Mouse (Mus musculus) limb, embryonic 14.5 days (tissue): Measurements from ENCODE around the gene Gm4969. TPM values are rescaled to one million over a fixed set of nuclear protein-coding genes. Genes with fewer than 3 reads are reported as not detected.

ENCODE experiments used
- ATAC-seq: fragments of 200-750 bp; cut with Nextera tagmentation; 2 replicates; pipeline ENCODE4 v1.8.0; 2017; ENCODE audit warnings: low read depth, moderate number of reproducible peaks, moderate TSS enrichment; ENCODE audit not compliant: low FRiP score
- DNase-seq: peaks from one replicate; pipeline ENCODE4 v3.0.0-alpha.2; 2015; ENCODE audit warnings: low spot score
- H3K27ac ChIP-seq: fragments of 300-500 bp; sonication (generic); replicated peaks from 2 replicates; pipeline ENCODE4 v1.5.1; 2014; ENCODE audit warnings: low read depth, mild to moderate bottlenecking, low read length, moderate library complexity, mixed read lengths
- H3K27me3 ChIP-seq: fragments of 300-500 bp; sonication (generic); 2 replicates; pipeline ENCODE4 v1.6.1; 2014; ENCODE audit warnings: low read length, mixed read lengths; ENCODE audit not compliant: control insufficient read depth, insufficient read depth
- H3K36me3 ChIP-seq: fragments of 300-500 bp; sonication (generic); 2 replicates; pipeline ENCODE4 v1.6.1; 2014; ENCODE audit warnings: mild to moderate bottlenecking, low read length, moderate library complexity, mixed read lengths; ENCODE audit not compliant: control insufficient read depth, insufficient read depth
- H3K4me1 ChIP-seq: fragments of 300-500 bp; sonication (generic); 2 replicates; pipeline ENCODE4 v1.6.1; 2014; ENCODE audit warnings: antibody characterized with exemption, low read length, mixed read lengths; ENCODE audit not compliant: control insufficient read depth, insufficient read depth
- H3K4me2 ChIP-seq: fragments of 300-500 bp; sonication (generic); replicated peaks from 2 replicates; pipeline ENCODE4 v1.6.1; 2014; ENCODE audit warnings: low read depth, mild to moderate bottlenecking, low read length, moderate library complexity; ENCODE audit not compliant: severe bottlenecking
- H3K4me3 ChIP-seq: fragments of 300-500 bp; sonication (generic); replicated peaks from 2 replicates; pipeline ENCODE4 v1.5.1; 2014; ENCODE audit warnings: low read length
- H3K9ac ChIP-seq: fragments of 300-500 bp; sonication (generic); 2 replicates; pipeline ENCODE4 v1.6.1; 2014; ENCODE audit warnings: mild to moderate bottlenecking, low read depth, low read length, moderate library complexity; ENCODE audit not compliant: severe bottlenecking
- H3K9me3 ChIP-seq: fragments of 300-500 bp; sonication (generic); 2 replicates; pipeline ENCODE4 v1.6.1; 2016; ENCODE audit warnings: low read length; ENCODE audit not compliant: control insufficient read depth
- POLR2A ChIP-seq: fragments of 200-500 bp; IDR thresholded peaks from 2 replicates; pipeline ENCODE4 v1.8.0; 2012; ENCODE audit warnings: inconsistent platforms, mild to moderate bottlenecking, moderate library complexity, borderline replicate concordance; ENCODE audit not compliant: insufficient read depth, insufficient read length; ENCODE audit errors: extremely low read depth
- WGBS: fragments of 180-500 bp; shearing (Covaris S2); extraction: QIAGEN DNeasy Blood & Tissue Kit; methylation state at CpG from one replicate; pipeline ENCODE4 v1.1.7; 2014; 5-methylcytosine and 5-hydroxymethylcytosine counted together
- polyA plus RNA-seq, 2 experiments: library from polyadenylated mRNA; depleted of rRNA in 1 of 2; stranded (reverse) in 1 of 2; unstranded in 1 of 2; fragments of >200 nt; fragmentation: Nextera tagmentation in 1 of 2; extraction: Ambion mirVana in 1 of 2; gene quantifications; 2 replicates each; pipeline versions ENCODE4 v1.2.1 to v1.2.3; 2012 to 2014

Gm4969 gene
- polyA plus RNA-seq, 2 experiments, result 2.5 to 7.0 TPM

DNA sequence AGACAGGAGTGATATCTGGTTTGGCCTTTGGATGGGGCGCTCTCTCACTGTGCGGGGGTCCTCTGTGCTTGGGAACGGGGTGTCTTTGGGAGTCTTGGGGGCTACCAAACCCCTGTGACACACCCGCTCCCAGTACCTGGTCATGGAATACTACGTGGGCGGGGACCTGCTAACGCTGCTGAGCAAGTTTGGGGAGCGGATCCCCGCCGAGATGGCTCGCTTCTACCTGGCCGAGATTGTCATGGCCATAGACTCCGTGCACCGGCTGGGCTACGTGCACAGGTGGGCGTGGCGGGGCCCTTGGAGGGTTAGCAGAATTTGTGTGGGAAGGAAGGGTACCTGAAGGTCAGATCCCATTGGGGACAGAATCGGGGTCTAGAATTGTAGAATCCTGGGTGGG is 31.4 kb downstream of the Gm4969 start:
- Histone ChIP-seq H3K4me3 (no peak overlapping the region), H3K4me1 (peaks cover 29% of the 10 kb centered on the region), H3K9ac (no peak overlapping the region), H3K36me3 (peaks cover 56% of the 10 kb centered on the region), H3K27me3 (no peaks in the 10 kb centered on the region), H3K9me3 (no peaks in the 10 kb centered on the region), H3K27ac (no peak overlapping the region), H3K4me2 (no peak overlapping the region)
- WGBS, result 62% methylated on average over 18 of the region's 18 CpGs
- DNase-seq, result no peak
- ATAC-seq, result no peak
- TF ChIP-seq POLR2A, result no peak

DNA sequence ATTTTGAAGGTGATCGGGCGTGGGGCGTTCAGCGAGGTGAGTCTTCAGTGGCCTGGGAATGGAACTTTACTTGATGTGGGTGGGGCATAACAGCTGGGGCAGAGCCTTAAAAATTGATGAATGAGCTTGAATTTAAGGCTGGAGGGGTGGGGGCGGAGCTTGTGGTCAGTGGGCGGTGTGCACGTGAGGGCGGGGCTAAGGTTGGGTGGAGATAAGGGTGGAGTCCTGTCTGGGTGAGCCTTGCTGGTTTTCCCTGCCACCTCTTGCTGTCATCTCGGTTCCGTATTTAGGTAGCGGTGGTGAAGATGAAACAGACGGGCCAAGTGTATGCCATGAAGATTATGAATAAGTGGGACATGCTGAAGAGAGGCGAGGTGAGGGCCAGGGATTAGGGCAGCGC is 32.1 kb downstream of the Gm4969 start:
- ATAC-seq, result peak; percentile 5; the same call in 1 of the 2 replicates

DNA sequence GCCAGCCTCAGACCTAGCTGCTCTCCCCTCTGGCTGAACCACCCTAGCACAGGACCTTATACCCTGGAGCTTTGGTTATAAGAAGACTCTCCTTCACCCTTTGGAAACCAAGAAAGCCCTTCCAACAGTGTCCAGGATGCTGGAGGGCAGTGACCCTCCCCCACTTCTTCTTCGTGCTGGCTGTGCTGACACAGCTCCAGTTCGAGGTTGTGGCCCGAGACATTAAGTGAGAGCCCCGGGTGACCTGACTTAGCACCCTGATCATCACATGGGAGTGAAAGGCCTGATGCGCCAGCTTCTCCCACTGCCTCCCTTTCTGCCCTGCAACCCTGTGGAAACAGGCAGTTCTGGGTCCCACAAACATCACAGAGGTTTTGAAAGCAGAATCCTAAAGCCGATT is 32.7 kb downstream of the Gm4969 start:
- Histone ChIP-seq H3K27me3 (no peaks in the 10 kb centered on the region), H3K36me3 (peaks cover 57% of the 10 kb centered on the region), H3K4me3 (peak overlapping the region; percentile 0; the same call in 1 of the 2 replicates), H3K27ac (no peak overlapping the region), H3K9me3 (no peaks in the 10 kb centered on the region), H3K4me1 (peaks cover 26% of the 10 kb centered on the region), H3K9ac (peak overlapping the region; percentile 34; the same call in 1 of the 2 replicates), H3K4me2 (peak overlapping the region; percentile 27)
- no peak for ATAC-seq
- 9% methylated on average over 6 of the region's 6 CpGs for WGBS
- no peak for DNase-seq
- TF ChIP-seq POLR2A, result no peak

More for the DNA sequence above, 32.1 kb downstream of the Gm4969 start:
- Histone ChIP-seq H3K27me3 (no peaks in the 10 kb centered on the region), H3K36me3 (peaks cover 57% of the 10 kb centered on the region), H3K4me2 (peak overlapping the region; percentile 27), H3K4me3 (no peak overlapping the region), H3K9ac (peak overlapping the region; percentile 34; the same call in 1 of the 2 replicates), H3K4me1 (peaks cover 26% of the 10 kb centered on the region), H3K27ac (no peak overlapping the region), H3K9me3 (no peaks in the 10 kb centered on the region)
- TF ChIP-seq POLR2A, result no peak
- DNase-seq, result peak; percentile 35
- WGBS, result 12% methylated on average over 14 of the region's 14 CpGs

DNA sequence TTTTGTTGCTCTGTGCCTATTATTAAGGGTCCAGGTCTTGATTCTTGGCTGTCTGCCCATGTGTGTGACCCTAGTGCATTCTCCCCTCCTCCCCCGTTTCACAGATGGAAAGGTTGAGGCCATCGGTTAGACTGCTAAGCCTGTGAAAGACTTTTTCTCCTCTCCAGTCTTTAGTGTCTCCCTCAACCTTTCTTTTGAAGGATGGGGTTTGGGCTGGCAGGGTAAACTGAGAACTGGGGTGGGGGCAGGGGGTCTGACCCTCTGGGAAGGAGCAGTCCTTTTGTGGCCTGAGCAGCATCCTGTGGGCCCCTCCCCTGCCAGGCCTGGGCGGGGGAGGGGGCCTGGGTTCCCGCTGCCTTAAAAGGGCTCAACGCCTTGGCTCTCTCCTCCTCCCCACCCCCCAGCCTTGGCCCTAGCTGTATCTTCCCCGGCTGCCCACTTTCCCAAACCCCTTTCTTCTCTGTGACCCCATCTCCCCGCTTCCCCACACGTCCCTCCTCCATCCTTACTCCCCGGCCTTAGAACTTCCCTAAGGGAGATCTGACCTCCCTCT is 33.2 kb downstream of the Gm4969 start:
- no peak overlapping the region for H3K27ac ChIP-seq
- H3K4me3 ChIP-seq, result peak overlapping the region; percentile 0; the same call in 1 of the 2 replicates
- H3K4me1 ChIP-seq, result peaks cover 26% of the 10 kb centered on the region
- no peak for TF ChIP-seq POLR2A
- peak overlapping the region; percentile 27; the same call in 1 of the 2 replicates for H3K4me2 ChIP-seq
- no peaks in the 10 kb centered on the region for H3K27me3 ChIP-seq
- peaks cover 57% of the 10 kb centered on the region for H3K36me3 ChIP-seq
- ATAC-seq, result no peak
- 25% methylated on average over 9 of the region's 9 CpGs for WGBS
- peak overlapping the region; percentile 34 for H3K9ac ChIP-seq
- no peak for DNase-seq
- H3K9me3 ChIP-seq, result no peaks in the 10 kb centered on the region

DNA sequence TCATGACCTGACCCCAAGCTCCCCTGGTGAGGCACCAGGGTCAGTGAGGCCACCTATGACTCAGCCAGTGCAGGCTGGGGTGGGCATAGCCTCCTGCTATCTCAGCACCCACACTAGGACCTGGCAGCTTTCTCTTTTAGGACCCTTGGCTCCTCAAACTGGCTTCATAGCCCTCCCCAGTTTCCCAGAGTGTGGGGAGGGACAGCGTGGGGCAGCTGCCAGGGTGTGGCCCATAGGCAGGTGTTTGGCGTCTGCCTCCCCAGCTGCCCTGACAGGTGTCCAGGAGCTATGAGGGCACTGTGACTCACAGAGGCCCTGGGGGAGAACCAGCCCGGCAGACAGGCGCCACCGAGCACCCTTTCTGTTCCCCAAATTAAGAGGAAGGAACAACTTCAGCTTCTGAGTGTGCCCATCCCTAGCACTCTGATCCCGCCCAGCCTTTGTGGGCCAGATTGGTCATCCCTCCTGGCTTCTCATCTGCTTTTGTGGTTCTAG is 33.8 kb downstream of the Gm4969 start:
- no peaks in the 10 kb centered on the region for H3K9me3 ChIP-seq
- peaks cover 63% of the 10 kb centered on the region for H3K36me3 ChIP-seq
- H3K27ac ChIP-seq, result no peak overlapping the region; the same call in 1 of the 2 replicates
- WGBS, result 57% methylated on average over 6 of the region's 6 CpGs
- H3K27me3 ChIP-seq, result no peaks in the 10 kb centered on the region
- peaks cover 26% of the 10 kb centered on the region for H3K4me1 ChIP-seq
- peak overlapping the region; percentile 19 for H3K4me3 ChIP-seq
- no peak for DNase-seq
- peak overlapping the region; percentile 27 for H3K4me2 ChIP-seq
- peak overlapping the region; percentile 34; the same call in 1 of the 2 replicates for H3K9ac ChIP-seq
- peak; percentile 17 for ATAC-seq
- TF ChIP-seq POLR2A, result no peak
